Mouse (Mus musculus) liver, postnatal 0 days (tissue): ENCODE data around the gene Sdccag8.

Source experiments
- CTCF ChIP-seq: sonication (generic); IDR thresholded peaks from 2 replicates; pipeline ENCODE4 v1.5.1; 2016; ENCODE audit warnings: antibody characterized with exemption, low read depth
- EP300 ChIP-seq: IDR thresholded peaks from 2 replicates; pipeline ENCODE4 v1.6.1; 2016; ENCODE audit warnings: antibody characterized with exemption, low read depth, mild to moderate bottlenecking

GRCm38 (mm10) chr1:176800728-176801365, 13.6 kb upstream of the Sdccag8 start:
- TF ChIP-seq CTCF: no peak
- TF ChIP-seq EP300: no peak
